Mouse (Mus musculus): ENCODE data around the gene Cyth2.

DNA sequence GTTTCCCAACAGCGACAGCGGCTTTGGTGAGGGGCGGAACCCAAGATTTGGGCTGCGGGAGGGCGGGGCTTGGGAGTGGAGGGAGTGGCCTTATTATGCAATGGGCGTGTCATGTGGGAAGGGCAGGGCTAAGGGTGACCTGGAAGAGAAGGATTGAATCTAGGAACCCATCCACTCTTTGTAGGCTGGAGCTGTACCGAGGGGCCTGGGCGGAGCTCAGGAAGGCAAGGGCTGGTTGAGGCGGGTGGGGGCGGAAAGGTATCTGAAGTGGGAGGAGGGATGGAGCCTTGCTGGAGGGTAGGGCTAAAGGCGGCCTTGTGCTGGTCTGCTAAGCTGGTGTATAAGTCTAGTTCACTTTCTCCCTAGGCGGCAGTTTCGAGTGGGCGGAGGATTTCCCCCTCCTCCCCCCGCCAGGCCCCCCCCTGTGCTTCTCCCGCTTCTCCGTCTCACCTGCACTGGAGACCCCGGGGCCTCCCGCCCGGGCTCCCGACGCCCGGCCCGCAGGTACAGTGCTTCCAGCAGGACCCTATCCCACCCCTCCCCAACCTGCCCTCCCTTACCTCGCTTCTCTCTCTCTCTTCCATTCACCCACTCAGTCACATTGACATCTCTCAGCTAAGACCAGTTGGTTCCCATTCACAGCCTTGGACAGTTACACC, 13.7 kb downstream of the Cyth2 start:
- TF ChIP-seq GATA1 (IDR thresholded peaks at IDR 0.05; ENCODE audit: borderline replicate concordance, low read length) (no peak), CTCF (IDR thresholded peaks at IDR 0.05; ENCODE audit: low read depth, low read length) (no peak), TAL1 (conservative IDR thresholded peaks at IDR 0.05; ENCODE audit: low read depth, low read length) (no peak), POLR2AphosphoS5 (IDR thresholded peaks at IDR 0.05; ENCODE audit: insufficient replicate concordance, low read depth, low read length) (no peak), GATA2 (IDR thresholded peaks at IDR 0.05; ENCODE audit: borderline replicate concordance, low read depth, low read length) (no peak)
